17 mouse cellular contexts compared by ENCODE assay signal in genomic region chrX:160166246-160166985, GRCm38 (mm10). TPM values are rescaled to one million over a fixed set of nuclear protein-coding genes. Genes with fewer than 3 reads are reported as not detected.
DNase-seq lines count a peak whose midpoint lies in the region; ATAC-seq and TF ChIP-seq lines count a peak whose summit lies in the region.
"Had no signal": no experiment of that assay in that cellular context is flagged by ENCODE, and none has a peak within 500 bp of the region (broad histone marks: within the 10 kb centered on the region; RNA-seq: fewer than 3 reads in every experiment).

No protein-coding gene starts in this region.

- in situ Hi-C loops in Patski (cut with MboI; ENCODE audit: low pct_unique_long_range_greater_than_20kb) = loop anchor here (25.0 kb wide), 1 partner anchor 321 kb away; no protein-coding TSS in a partner anchor

- H3K27me3 ChIP-seq in Patski = peaks cover 5% of the 10 kb centered on the region
- H3K27me3 ChIP-seq in hindbrain, embryonic 15.5 days = no peaks in the 10 kb centered on the region
- H3K27me3 ChIP-seq in midbrain, postnatal 0 days (ENCODE audit: insufficient read depth, low read length) = no peaks in the 10 kb centered on the region
- H3K27me3 ChIP-seq in liver, embryonic 12.5 days (replicated peaks) = no peaks in the 10 kb centered on the region
- H3K27me3 ChIP-seq: stomach, embryonic 15.5 days had no signal

- CTCF ChIA-PET in Patski (lab: Charles Lee) = interaction anchor here (1.0 to 1.5 kb wide), 2 partner anchors 11 to 32 kb away, joined by 3 to 5 read pairs; no protein-coding TSS in a partner anchor

- no peak for TF ChIP-seq CTCF in Patski (IDR thresholded peaks at IDR 0.05)
- no peak for TF ChIP-seq CTCF in midbrain, postnatal 0 days (IDR thresholded peaks at IDR 0.05)

- intact Hi-C loops in left cerebral cortex, postnatal 25 days (cut with DNase I) = no loop called here

- no peaks in the 10 kb centered on the region for H3K4me1 ChIP-seq in hindbrain, embryonic 15.5 days (replicated peaks)
- H3K4me1 ChIP-seq in midbrain, postnatal 0 days (ENCODE audit: insufficient read depth, low read length) = no peaks in the 10 kb centered on the region
- no peaks in the 10 kb centered on the region for H3K4me1 ChIP-seq in liver, embryonic 12.5 days
- H3K4me1 ChIP-seq: limb, embryonic 12.5 days; stomach, embryonic 15.5 days had no signal

- peak; percentile 48 for ATAC-seq in Patski
- ATAC-seq in hindbrain, embryonic 15.5 days (ENCODE audit: low FRiP score, low read depth) = peak; percentile 68; the same call in 1 of the 2 replicates
- peak; percentile 68; the same call in 1 of the 2 replicates for ATAC-seq in midbrain, postnatal 0 days (ENCODE audit: low FRiP score)
- no peak for ATAC-seq in liver, embryonic 12.5 days

- 38% methylated on average over 6 of the region's 6 CpGs for WGBS in hindbrain, embryonic 15.5 days
- WGBS in midbrain, postnatal 0 days = 27% methylated on average over 6 of the region's 6 CpGs
- 42% methylated on average over 6 of the region's 6 CpGs for WGBS in liver, embryonic 12.5 days (ENCODE audit: insufficient replicate concordance)

- POLR2A ChIA-PET in Patski (lab: Charles Lee) = interaction anchor here (0.7 to 1.2 kb wide), 2 partner anchors 233 to 323 kb away, joined by 3 to 4 read pairs; no protein-coding TSS in a partner anchor

- H3K27ac ChIP-seq in hindbrain, embryonic 15.5 days (replicated peaks) = no peak overlapping the region
- no peak overlapping the region for H3K27ac ChIP-seq in midbrain, postnatal 0 days (ENCODE audit: low read depth, low read length)
- H3K27ac ChIP-seq in liver, embryonic 12.5 days = no peak overlapping the region
- H3K27ac ChIP-seq: gastrocnemius, adult 2 months; limb, embryonic 12.5 days; stomach, embryonic 15.5 days had no signal

- DNase-seq in Patski (ENCODE audit: low read depth, low spot score) = no peak
- DNase-seq in embryo, embryonic 9.5 days (ENCODE audit: extremely low spot score) = peak; percentile 2
- no peak for DNase-seq in midbrain, postnatal 0 days (ENCODE audit: low spot score)
- no peak for DNase-seq in left cerebral cortex, postnatal 25 days (ENCODE audit: low spot score in 2 of 2)
- DNase-seq in thymus, postnatal 0 days (ENCODE audit: low spot score) = no peak
- DNase-seq: cerebellum, adult 11 months; gastrocnemius, adult 2 months; heart, postnatal 14 days; kidney, adult 18-20 months; kidney, postnatal 4 days; lung, postnatal 36 days; thymus, postnatal 14 days had no signal

- H3K9me3 ChIP-seq in hindbrain, embryonic 15.5 days = no peaks in the 10 kb centered on the region
- H3K9me3 ChIP-seq in midbrain, postnatal 0 days (ENCODE audit: low read length) = no peaks in the 10 kb centered on the region
- H3K9me3 ChIP-seq in liver, embryonic 12.5 days (replicated peaks) = no peaks in the 10 kb centered on the region
- H3K9me3 ChIP-seq: limb, embryonic 12.5 days; stomach, embryonic 15.5 days had no signal

- H3K36me3 ChIP-seq in hindbrain, embryonic 15.5 days = no peaks in the 10 kb centered on the region
- H3K36me3 ChIP-seq in midbrain, postnatal 0 days (ENCODE audit: insufficient read depth, low read length) = no peaks in the 10 kb centered on the region
- H3K36me3 ChIP-seq in liver, embryonic 12.5 days = no peaks in the 10 kb centered on the region
- H3K36me3 ChIP-seq: limb, embryonic 12.5 days; stomach, embryonic 15.5 days had no signal

- no peak overlapping the region for H3K4me2 ChIP-seq in hindbrain, embryonic 15.5 days
- no peak overlapping the region for H3K4me2 ChIP-seq in midbrain, postnatal 0 days (ENCODE audit: low read depth, low read length, poor library complexity, severe bottlenecking)
- no peak overlapping the region for H3K4me2 ChIP-seq in liver, embryonic 12.5 days
- H3K4me2 ChIP-seq: limb, embryonic 12.5 days; stomach, embryonic 15.5 days had no signal

- no peak overlapping the region for H3K9ac ChIP-seq in hindbrain, embryonic 15.5 days
- no peak overlapping the region for H3K9ac ChIP-seq in midbrain, postnatal 0 days (replicated peaks; ENCODE audit: low read length, poor library complexity, severe bottlenecking)
- no peak overlapping the region for H3K9ac ChIP-seq in liver, embryonic 12.5 days
- H3K9ac ChIP-seq: limb, embryonic 12.5 days; stomach, embryonic 15.5 days had no signal

- no peak overlapping the region for H3K4me3 ChIP-seq in hindbrain, embryonic 15.5 days
- H3K4me3 ChIP-seq in midbrain, postnatal 0 days (ENCODE audit: low read depth, low read length) = no peak overlapping the region
- no peak overlapping the region for H3K4me3 ChIP-seq in liver, embryonic 12.5 days
- H3K4me3 ChIP-seq: erythroblast, embryonic 14.5 days; gastrocnemius, adult 2 months; limb, embryonic 12.5 days; stomach, embryonic 15.5 days had no signal

RNA-seq across cellular contexts. Expression of gene Pdha1, which starts 28.2 kb away (rescaled TPM):
- polyA plus RNA-seq in Patski (2021) = 240 TPM
- polyA plus RNA-seq in hindbrain, embryonic 15.5 days (2015; fragmentation: Nextera tagmentation; extraction: Ambion mirVana) = 151 and 152 TPM in 2 replicates
- 156 and 178 TPM in 2 replicates for total RNA-seq in midbrain, postnatal 0 days (2014; rRNA removed)
- 179 and 195 TPM in 2 replicates for polyA plus RNA-seq in midbrain, postnatal 0 days (2015; fragmentation: Nextera tagmentation; extraction: Ambion mirVana)
- polyA plus RNA-seq in liver, embryonic 12.5 days (2016; fragmentation: Nextera tagmentation; extraction: Ambion mirVana) = 74.0 and 74.5 TPM in 2 replicates
- total RNA-seq in left cerebral cortex, postnatal 25 days (2021) = 100 to 1,000 TPM; 226 to 243 TPM
- 120 and 121 TPM in 2 replicates for polyA plus RNA-seq in thymus, postnatal 0 days (2015; fragmentation: Nextera tagmentation; extraction: Ambion mirVana)
